Mouse (Mus musculus) heart, embryonic 13.5 days (tissue): Measurements from ENCODE around the gene Tbx1. TPM values are rescaled to one million over a fixed set of nuclear protein-coding genes. Genes with fewer than 3 reads are reported as not detected.

Experiments used
- ATAC-seq: fragments of 200-750 bp; cut with Nextera tagmentation; 2 replicates; pipeline ENCODE4 v1.8.0; 2017; ENCODE audit warnings: moderate TSS enrichment; ENCODE audit not compliant: insufficient number of reproducible peaks, low FRiP score, low TSS enrichment; ENCODE audit errors: extremely low read depth
- H3K27ac ChIP-seq: fragments of 300-500 bp; sonication (generic); replicated peaks from 2 replicates; pipeline ENCODE4 v1.5.1; 2015; ENCODE audit warnings: moderate library complexity, mild to moderate bottlenecking, inconsistent platforms
- H3K27me3 ChIP-seq: fragments of 300-500 bp; sonication (generic); replicated peaks from 2 replicates; pipeline ENCODE4 v1.6.1; 2015; ENCODE audit warnings: mild to moderate bottlenecking, inconsistent platforms
- H3K36me3 ChIP-seq: fragments of 300-500 bp; sonication (generic); 2 replicates; pipeline ENCODE4 v1.6.1; 2015; ENCODE audit warnings: mild to moderate bottlenecking, inconsistent platforms
- H3K4me1 ChIP-seq: fragments of 300-500 bp; sonication (generic); 2 replicates; pipeline ENCODE4 v1.6.1; 2015; ENCODE audit warnings: inconsistent platforms
- H3K4me2 ChIP-seq: fragments of 300-500 bp; sonication (generic); 2 replicates; pipeline ENCODE4 v1.6.1; 2015; ENCODE audit warnings: inconsistent platforms, mild to moderate bottlenecking, moderate library complexity
- H3K4me3 ChIP-seq: fragments of 300-500 bp; sonication (generic); 2 replicates; pipeline ENCODE4 v1.5.1; 2015; ENCODE audit warnings: moderate library complexity, mild to moderate bottlenecking, inconsistent platforms
- H3K9ac ChIP-seq: fragments of 300-500 bp; sonication (generic); 2 replicates; pipeline ENCODE4 v1.6.1; 2015; ENCODE audit warnings: inconsistent platforms, mild to moderate bottlenecking, moderate library complexity
- H3K9me3 ChIP-seq: fragments of 300-500 bp; sonication (generic); 2 replicates; pipeline ENCODE4 v1.6.1; 2016; ENCODE audit warnings: inconsistent platforms
- WGBS: fragments of 180-500 bp; shearing (Covaris S2); methylation state at CpG from one replicate; pipeline ENCODE4 v1.1.7; 2015; ENCODE audit warnings: mixed read lengths; 5-methylcytosine and 5-hydroxymethylcytosine counted together
- polyA plus RNA-seq: library from polyadenylated mRNA; unstranded; fragments of >200 nt; fragmentation: Nextera tagmentation; extraction: Ambion mirVana; gene quantifications from 2 replicates; pipeline ENCODE4 v1.2.1, GENCODE M21; 2015

Gene Tbx1
- polyA plus RNA-seq = 0.42 and 1.1 TPM in 2 replicates

DNA sequence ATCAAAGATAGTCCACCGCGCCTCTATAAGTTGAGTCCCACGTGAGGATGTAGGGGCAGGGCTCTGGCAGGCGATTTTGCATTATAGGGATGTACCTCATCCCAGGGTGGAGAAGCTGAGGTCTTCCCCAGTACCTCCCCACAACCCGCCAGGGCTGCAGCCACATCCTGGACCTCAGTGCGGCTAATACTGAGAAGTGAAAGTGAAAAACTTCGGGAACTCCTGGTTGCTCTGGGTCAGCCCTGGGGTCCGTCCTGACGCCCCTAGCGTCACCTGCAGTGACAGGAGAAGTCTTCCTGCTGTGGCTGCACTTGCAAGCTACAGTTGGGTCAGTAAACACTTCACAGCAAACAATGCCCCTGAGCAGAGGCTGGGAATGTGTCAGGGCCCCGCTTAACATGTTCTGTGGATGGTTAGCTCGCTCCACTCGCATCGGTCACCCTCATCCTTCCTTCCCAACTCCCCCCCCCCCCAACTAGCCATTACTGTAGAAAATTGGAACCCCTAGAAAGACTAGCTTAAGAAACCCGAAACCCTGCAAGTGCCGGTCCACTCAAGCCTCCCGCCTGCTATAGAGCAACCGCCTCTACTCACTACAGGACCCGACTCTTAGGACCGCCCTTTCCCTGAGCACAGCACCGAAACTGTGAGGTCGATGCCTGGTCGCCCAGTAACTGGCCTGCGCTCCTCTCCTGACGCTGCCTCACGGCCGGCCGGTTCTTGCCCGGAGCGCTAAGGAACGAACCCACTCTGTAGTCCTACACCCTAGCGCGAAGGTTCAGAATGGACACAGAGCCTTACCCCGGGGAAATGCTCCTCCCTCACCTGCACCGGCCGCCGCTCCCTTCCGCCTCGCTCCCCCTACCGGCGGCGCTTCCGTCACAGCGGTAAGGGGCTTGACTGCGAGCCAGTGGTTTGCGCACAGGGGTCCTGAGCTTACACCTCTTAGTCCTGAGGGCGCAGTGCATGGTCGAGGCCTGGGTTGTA is at the start of gene Tbx1:
Tbx1 (minus strand) TSS at position 868 of the 987 bp plus-strand sequence.
- ATAC-seq = no peak
- Histone ChIP-seq H3K4me1 (peaks cover 56% of the 10 kb centered on the region), H3K4me2 (peak within 1 kb of the TSS; percentile 71), H3K27me3 (peaks cover 97% of the 10 kb centered on the region), H3K27ac (no peak within 1 kb of the TSS), H3K9ac (peak within 1 kb of the TSS; percentile 58), H3K4me3 (peak within 1 kb of the TSS; percentile 47), H3K36me3 (no peaks in the 10 kb centered on the region), H3K9me3 (no peaks in the 10 kb centered on the region)
- 3% methylated on average over 48 of the region's 48 CpGs for WGBS

DNA sequence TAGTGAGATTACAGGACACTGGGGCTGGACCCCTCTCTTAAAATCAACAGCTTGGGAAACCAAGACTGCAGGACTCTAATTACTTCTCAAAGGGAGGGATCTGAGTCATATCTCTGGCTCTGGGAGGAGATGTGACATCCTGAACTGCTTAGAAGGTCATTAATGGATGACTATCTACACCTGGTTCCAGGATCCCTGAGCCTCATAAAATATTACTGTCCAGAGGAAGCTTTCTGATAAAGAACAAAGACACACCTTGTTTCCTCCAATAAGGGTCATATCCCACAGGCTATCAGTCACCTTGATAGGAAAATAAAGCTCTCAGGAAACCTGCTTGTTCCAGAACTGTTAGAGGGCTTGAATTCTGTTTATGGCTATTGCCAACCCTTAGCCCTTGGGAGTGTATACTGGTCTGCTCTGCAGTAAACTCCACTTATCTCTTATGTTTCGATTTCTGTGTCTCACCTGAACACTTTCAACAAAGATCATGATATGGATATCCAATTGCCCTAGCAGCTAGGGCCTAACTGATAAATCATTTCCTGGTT is 49.0 kb upstream of the Tbx1 start:
- Histone ChIP-seq H3K4me3 (no peak overlapping the region), H3K9me3 (no peaks in the 10 kb centered on the region), H3K27ac (no peak overlapping the region), H3K4me1 (0 out of 2 replicates have a peak, but pooled peaks cover 7% of the 10 kb centered on the region), H3K36me3 (no peaks in the 10 kb centered on the region), H3K27me3 (peaks cover 11% of the 10 kb centered on the region), H3K4me2 (no peak overlapping the region), H3K9ac (no peak overlapping the region)
- WGBS = 64% methylated on average over 1 of the region's 1 CpGs
- no peak for ATAC-seq

DNA sequence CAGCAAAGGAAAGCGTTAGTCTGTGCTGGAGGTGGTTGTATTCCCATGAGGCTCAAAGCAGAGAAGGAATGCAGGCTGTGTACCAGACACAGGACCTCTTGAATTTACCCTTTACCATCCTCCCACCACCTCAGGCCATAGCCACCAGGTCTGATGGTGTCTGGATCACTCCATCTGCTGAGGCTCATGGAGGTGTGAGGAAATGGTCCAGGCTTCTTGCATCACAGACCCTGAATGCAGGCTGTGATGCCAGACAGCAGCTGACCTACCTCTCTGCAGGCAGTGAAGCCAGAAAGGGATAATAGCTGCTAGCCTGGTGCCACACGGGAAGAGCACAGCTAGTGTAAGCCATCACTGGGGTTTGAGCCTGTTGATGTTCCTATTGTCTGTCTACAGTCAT is 47.9 kb upstream of the Tbx1 start:
- Histone ChIP-seq H3K4me1 (0 out of 2 replicates have a peak, but pooled peaks cover 7% of the 10 kb centered on the region), H3K4me2 (no peak overlapping the region), H3K36me3 (no peaks in the 10 kb centered on the region), H3K9me3 (no peaks in the 10 kb centered on the region), H3K9ac (no peak overlapping the region), H3K4me3 (no peak overlapping the region), H3K27ac (no peak overlapping the region), H3K27me3 (peaks cover 13% of the 10 kb centered on the region)
- no peak for ATAC-seq
- WGBS = 46% methylated on average over 2 of the region's 2 CpGs

DNA sequence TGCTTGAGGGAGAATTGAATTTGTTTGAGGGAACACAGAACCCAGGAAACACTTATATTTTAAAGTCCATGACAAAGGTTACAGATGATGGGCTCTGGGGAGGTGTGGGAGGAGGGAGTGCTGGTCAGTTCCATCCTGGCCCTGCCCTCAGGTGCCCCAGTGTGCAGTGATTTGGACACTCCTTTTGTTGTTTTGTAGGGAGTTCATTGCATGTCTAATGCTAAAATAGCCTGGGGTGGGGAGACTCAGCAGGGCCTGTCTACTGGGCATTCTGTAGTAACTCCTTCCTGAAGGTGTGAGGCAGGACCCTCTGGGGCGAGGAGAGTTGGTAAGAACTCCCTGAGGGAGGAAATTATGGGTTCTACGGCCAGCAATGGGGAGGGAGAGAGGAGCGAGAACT is 46.3 kb upstream of the Tbx1 start:
- Histone ChIP-seq H3K36me3 (no peaks in the 10 kb centered on the region), H3K4me1 (0 out of 2 replicates have a peak, but pooled peaks cover under 1% of the 10 kb centered on the region), H3K4me3 (no peak overlapping the region), H3K9ac (no peak overlapping the region), H3K9me3 (no peaks in the 10 kb centered on the region), H3K27me3 (peaks cover 24% of the 10 kb centered on the region), H3K27ac (no peak overlapping the region), H3K4me2 (no peak overlapping the region)
- WGBS = 52% methylated on average over 3 of the region's 3 CpGs
- no peak for ATAC-seq

DNA sequence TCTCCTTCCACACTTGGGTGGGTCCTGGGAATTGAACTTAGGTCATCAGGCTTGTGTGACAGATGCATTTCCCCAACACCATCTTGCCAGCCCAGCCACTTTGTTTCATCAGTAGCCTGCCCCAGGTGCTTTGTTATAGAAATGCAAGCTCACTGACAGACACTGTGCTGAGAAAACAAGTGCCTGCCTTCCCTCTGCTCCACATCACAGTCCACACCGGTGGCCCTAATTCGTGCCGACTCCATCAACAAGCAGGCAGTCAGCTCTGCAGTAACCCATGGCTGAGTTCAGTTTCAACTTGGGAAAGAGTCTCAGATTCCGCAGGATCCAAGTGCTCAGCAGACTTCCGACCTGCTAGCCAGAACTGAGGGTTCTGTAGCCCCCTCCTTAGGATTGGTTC is 45.9 kb upstream of the Tbx1 start:
- H3K27me3 ChIP-seq = peaks cover 28% of the 10 kb centered on the region
- H3K4me3 ChIP-seq = no peak overlapping the region
- no peaks in the 10 kb centered on the region for H3K36me3 ChIP-seq
- no peaks in the 10 kb centered on the region for H3K9me3 ChIP-seq
- no peak overlapping the region for H3K27ac ChIP-seq
- 75% methylated on average over 5 of the region's 5 CpGs for WGBS
- no peaks in the 10 kb centered on the region for H3K4me1 ChIP-seq
- no peak overlapping the region for H3K4me2 ChIP-seq
- no peak for ATAC-seq
- H3K9ac ChIP-seq = no peak overlapping the region

DNA sequence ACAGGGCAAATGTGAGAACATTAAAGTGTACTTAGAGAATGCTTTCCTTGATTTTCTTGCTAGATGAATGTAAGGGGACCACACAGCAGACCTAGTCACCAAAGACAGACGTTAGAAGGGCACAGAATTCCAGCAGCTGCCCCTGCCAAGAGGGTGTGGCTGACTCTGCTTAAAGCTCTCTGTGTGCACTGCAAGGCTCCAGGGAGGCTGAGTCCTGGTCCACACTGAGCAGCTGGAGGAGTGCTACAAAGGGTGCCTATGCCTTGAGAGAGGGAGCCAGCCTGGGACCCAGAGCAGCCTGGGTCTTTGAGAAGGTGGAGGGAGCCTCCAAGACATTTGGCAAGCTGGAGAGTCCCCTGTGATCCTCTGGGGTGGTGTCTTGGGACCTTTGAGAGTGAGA is 42.9 kb upstream of the Tbx1 start:
- ATAC-seq = no peak
- H3K4me1 ChIP-seq = peaks cover 13% of the 10 kb centered on the region; the same call in 1 of the 2 replicates
- peaks cover 47% of the 10 kb centered on the region for H3K27me3 ChIP-seq
- 12% methylated on average over 1 of the region's 1 CpGs for WGBS
- no peak overlapping the region for H3K9ac ChIP-seq
- H3K36me3 ChIP-seq = no peaks in the 10 kb centered on the region
- H3K4me3 ChIP-seq = no peak overlapping the region
- H3K4me2 ChIP-seq = no peak overlapping the region
- H3K27ac ChIP-seq = no peak overlapping the region
- no peaks in the 10 kb centered on the region for H3K9me3 ChIP-seq

DNA sequence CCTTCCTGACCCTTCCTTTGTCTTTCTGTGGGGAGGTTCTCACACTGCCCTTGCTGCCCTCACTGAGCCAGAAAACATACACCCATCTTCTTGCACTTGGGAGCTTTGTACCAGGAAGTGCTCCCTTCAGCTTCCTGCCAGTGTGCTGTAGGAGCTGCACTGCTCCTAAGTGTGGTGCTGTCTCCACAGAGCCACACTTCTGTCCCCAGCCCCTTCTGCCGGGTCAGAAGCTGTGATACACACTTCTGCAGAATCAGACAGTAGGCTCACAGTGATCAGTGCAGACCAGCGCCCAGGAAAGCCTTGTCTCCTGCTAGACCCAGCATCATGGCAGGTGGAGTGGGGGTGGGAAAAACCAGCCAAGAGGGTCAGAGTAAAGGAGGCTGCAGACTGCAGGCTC is 42.3 kb upstream of the Tbx1 start:
- WGBS = 40% methylated on average over 2 of the region's 2 CpGs
- H3K27me3 ChIP-seq = peaks cover 51% of the 10 kb centered on the region

DNA sequence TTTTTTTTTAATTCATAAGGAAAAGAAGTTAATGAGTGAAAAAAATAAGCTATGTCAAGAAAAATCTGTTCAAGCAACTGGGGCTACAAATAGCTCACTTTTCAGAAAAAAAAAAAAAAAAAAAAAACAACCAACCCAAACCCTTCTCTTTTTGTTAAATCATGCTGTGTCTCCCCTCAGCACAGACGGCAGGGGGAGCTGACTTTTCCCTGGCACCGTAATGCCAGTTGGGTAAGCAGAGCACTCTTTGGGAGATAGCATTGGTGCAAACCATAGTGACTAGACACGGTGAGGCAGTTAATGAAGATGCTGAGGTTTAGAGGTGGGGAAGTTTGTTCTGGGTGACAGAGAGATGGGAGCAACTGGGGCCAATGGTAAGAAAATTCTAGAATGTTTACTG is 41.6 kb upstream of the Tbx1 start:
- no peaks in the 10 kb centered on the region for H3K36me3 ChIP-seq
- H3K4me2 ChIP-seq = no peak overlapping the region
- ATAC-seq = no peak
- no peaks in the 10 kb centered on the region for H3K9me3 ChIP-seq
- H3K27ac ChIP-seq = no peak overlapping the region
- 62% methylated on average over 3 of the region's 3 CpGs for WGBS
- H3K9ac ChIP-seq = no peak overlapping the region
- peaks cover 53% of the 10 kb centered on the region for H3K27me3 ChIP-seq
- peaks cover 14% of the 10 kb centered on the region; the same call in 1 of the 2 replicates for H3K4me1 ChIP-seq
- H3K4me3 ChIP-seq = no peak overlapping the region

More for the DNA sequence above, 42.3 kb upstream of the Tbx1 start:
- no peak overlapping the region for H3K4me2 ChIP-seq
- no peaks in the 10 kb centered on the region for H3K36me3 ChIP-seq
- ATAC-seq = no peak
- no peak overlapping the region for H3K27ac ChIP-seq
- H3K9me3 ChIP-seq = no peaks in the 10 kb centered on the region
- no peak overlapping the region for H3K4me3 ChIP-seq
- H3K9ac ChIP-seq = no peak overlapping the region
- peaks cover 14% of the 10 kb centered on the region; the same call in 1 of the 2 replicates for H3K4me1 ChIP-seq

DNA sequence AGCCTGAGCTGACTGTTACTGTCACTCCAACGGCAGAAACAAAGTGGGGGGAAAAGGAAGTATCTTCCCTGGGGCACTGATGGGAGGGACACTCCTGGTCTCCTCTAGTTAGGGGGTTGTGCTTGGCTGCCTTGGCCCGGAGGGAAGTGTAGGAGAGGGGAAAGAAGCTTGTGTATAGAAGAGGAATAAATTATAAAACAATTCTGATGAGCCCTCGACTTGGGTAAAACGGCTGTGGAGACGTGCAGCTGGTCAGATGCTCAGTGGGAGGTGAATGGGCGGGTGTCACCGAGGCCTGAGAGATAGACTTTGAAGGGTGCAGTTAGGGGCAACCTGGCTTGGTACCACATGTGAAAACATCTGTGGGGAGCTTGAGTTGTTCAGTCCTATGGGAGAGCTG is 40.7 kb upstream of the Tbx1 start:
- no peak overlapping the region for H3K4me2 ChIP-seq
- H3K27ac ChIP-seq = no peak overlapping the region
- peaks cover 20% of the 10 kb centered on the region for H3K4me1 ChIP-seq
- H3K36me3 ChIP-seq = no peaks in the 10 kb centered on the region
- ATAC-seq = no peak
- no peak overlapping the region for H3K9ac ChIP-seq
- peaks cover 61% of the 10 kb centered on the region for H3K27me3 ChIP-seq
- H3K4me3 ChIP-seq = no peak overlapping the region
- 61% methylated on average over 7 of the region's 7 CpGs for WGBS
- no peaks in the 10 kb centered on the region for H3K9me3 ChIP-seq

DNA sequence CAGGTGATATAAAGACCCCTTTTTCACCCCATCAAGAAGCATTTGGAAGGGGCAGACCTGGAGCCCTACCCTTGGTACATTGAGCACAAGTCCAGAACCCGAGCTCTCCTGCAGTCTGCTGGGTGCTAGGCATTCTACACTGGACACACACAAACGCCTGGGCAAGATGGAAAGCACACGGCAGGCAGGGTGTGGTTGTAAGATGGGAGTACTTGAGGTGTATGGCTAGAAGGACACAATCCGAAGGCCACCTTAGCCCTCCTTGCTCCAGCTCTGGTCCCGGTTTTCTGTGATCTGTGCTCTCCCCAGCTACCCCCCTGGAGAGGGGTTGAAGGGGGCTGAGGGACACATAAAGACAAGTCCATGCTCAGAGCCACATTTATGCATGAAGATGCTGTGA is 39.8 kb upstream of the Tbx1 start:
- peaks cover 29% of the 10 kb centered on the region for H3K4me1 ChIP-seq
- H3K36me3 ChIP-seq = no peaks in the 10 kb centered on the region
- WGBS = 57% methylated on average over 5 of the region's 5 CpGs
- no peaks in the 10 kb centered on the region for H3K9me3 ChIP-seq
- H3K4me3 ChIP-seq = peak overlapping the region; percentile 83
- H3K27me3 ChIP-seq = peaks cover 69% of the 10 kb centered on the region
- H3K4me2 ChIP-seq = peak overlapping the region; percentile 98
- no peak overlapping the region for H3K27ac ChIP-seq
- ATAC-seq = no peak
- peak overlapping the region; percentile 89 for H3K9ac ChIP-seq

DNA sequence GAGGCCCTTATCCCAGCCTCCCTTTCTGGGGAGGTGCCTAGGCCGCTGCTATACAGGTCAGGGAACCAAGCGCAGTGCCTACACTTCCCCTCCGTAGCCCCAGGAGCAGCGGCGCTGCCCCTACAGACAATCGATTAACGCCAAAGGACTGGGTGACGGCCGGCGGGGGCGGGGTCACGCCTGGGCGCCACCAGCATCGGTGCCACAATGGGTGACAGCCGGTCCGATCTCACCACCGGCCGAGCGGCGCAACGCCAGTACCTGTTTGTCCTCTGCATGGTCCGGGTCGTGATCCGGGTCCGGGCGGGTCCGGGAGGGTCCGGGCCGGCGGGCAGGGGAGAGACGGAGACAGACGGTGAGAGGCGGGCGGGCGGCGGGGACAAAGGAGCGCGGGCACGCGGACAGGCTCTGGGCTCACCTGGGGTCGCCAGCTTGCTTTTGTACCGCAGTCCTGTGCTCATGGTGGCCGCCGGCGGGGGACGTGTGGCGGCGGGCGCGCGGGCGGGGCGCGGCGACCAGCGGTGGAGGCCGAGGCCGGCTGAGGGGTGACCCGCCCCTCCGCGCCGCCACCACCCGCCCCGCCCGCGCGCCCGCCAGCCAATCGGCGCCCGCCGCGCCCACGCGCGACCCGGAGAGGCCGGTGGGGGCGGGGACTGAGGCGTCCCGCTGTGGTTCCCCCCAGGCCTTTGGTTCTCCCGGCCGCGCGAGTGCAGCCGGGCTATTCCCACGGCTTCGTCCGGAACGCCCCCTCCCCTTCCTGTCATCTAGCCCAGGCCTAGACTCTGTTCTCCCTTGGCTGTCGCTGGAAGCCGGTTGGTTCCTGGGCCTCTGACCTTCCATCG is 39.1 kb upstream of the Tbx1 start, which contains the start of gene Sept5:
Sept5 (minus strand) TSS at position 565 of the 842 bp plus-strand sequence.
- no peak within 1 kb of the TSS for H3K27ac ChIP-seq
- peak within 1 kb of the TSS; percentile 89 for H3K9ac ChIP-seq
- peak within 1 kb of the TSS; percentile 83 for H3K4me3 ChIP-seq
- H3K4me1 ChIP-seq = peaks cover 30% of the 10 kb centered on the region
- peak; percentile 35; the same call in 1 of the 2 replicates for ATAC-seq
- peak within 1 kb of the TSS; percentile 98 for H3K4me2 ChIP-seq
- H3K36me3 ChIP-seq = no peaks in the 10 kb centered on the region
- H3K27me3 ChIP-seq = peaks cover 76% of the 10 kb centered on the region
- H3K9me3 ChIP-seq = no peaks in the 10 kb centered on the region
- WGBS = under 1% methylated on average over 75 of the region's 93 CpGs
